Mouse (Mus musculus) kidney, embryonic 14.5 days (tissue): ENCODE results near the gene Scg5. TPM values are rescaled to one million over a fixed set of nuclear protein-coding genes. Genes with fewer than 3 reads are reported as not detected.

Source experiments
- ATAC-seq: fragments of 200-750 bp; cut with Nextera tagmentation; 2 replicates; pipeline ENCODE4 v1.8.0; 2017; ENCODE audit warnings: moderate number of reproducible peaks, mild to moderate bottlenecking, moderate TSS enrichment, moderate library complexity; ENCODE audit not compliant: low FRiP score, low TSS enrichment
- H3K27ac ChIP-seq: fragments of 300-500 bp; sonication (generic); 2 replicates; pipeline ENCODE4 v1.5.1; 2014; ENCODE audit warnings: low read depth, mild to moderate bottlenecking, low read length, moderate library complexity, mixed read lengths
- H3K27me3 ChIP-seq: fragments of 300-500 bp; sonication (generic); 2 replicates; pipeline ENCODE4 v1.6.1; 2014; ENCODE audit warnings: mild to moderate bottlenecking, low read length; ENCODE audit not compliant: control insufficient read depth, insufficient read depth
- H3K36me3 ChIP-seq: fragments of 300-500 bp; sonication (generic); 2 replicates; pipeline ENCODE4 v1.6.1; 2014; ENCODE audit warnings: low read length, mixed read lengths; ENCODE audit not compliant: control insufficient read depth, insufficient read depth
- H3K4me1 ChIP-seq: fragments of 300-500 bp; sonication (generic); 2 replicates; pipeline ENCODE4 v1.6.1; 2014; ENCODE audit warnings: low read length, mixed read lengths; ENCODE audit not compliant: control insufficient read depth, insufficient read depth
- H3K4me2 ChIP-seq: fragments of 300-500 bp; sonication (generic); replicated peaks from 2 replicates; pipeline ENCODE4 v1.6.1; 2014; ENCODE audit warnings: low read depth, mild to moderate bottlenecking, low read length
- H3K4me3 ChIP-seq: fragments of 300-500 bp; sonication (generic); 2 replicates; pipeline ENCODE4 v1.5.1; 2014; ENCODE audit warnings: mild to moderate bottlenecking, low read length
- H3K9ac ChIP-seq: fragments of 300-500 bp; sonication (generic); 2 replicates; pipeline ENCODE4 v1.6.1; 2014; ENCODE audit warnings: low read depth, mild to moderate bottlenecking, low read length, moderate library complexity
- H3K9me3 ChIP-seq: fragments of 300-500 bp; sonication (generic); 2 replicates; pipeline ENCODE4 v1.6.1; 2016; ENCODE audit warnings: low read length; ENCODE audit not compliant: control insufficient read depth
- WGBS: fragments of 180-500 bp; shearing (Covaris S2); extraction: QIAGEN DNeasy Blood & Tissue Kit; methylation state at CpG from one replicate; pipeline ENCODE4 v1.1.7; 2014; 5-methylcytosine and 5-hydroxymethylcytosine counted together
- polyA plus RNA-seq: library from polyadenylated mRNA; unstranded; fragments of >200 nt; fragmentation: Nextera tagmentation; extraction: Ambion mirVana; gene quantifications from 2 replicates; pipeline ENCODE4 v1.2.1, GENCODE M21; 2014

Scg5 gene
- polyA plus RNA-seq, result 5.2 and 6.8 TPM in 2 replicates

GRCm38 (mm10) chr2:113828943-113829882 is at the start of gene Scg5:
Scg5 (minus strand) TSS chr2:113829121.
- Histone ChIP-seq H3K27me3 (no peaks in the 10 kb centered on the region), H3K27ac (no peak within 1 kb of the TSS), H3K9ac (peak within 1 kb of the TSS; percentile 48), H3K9me3 (no peaks in the 10 kb centered on the region), H3K4me3 (peak within 1 kb of the TSS; percentile 37), H3K4me2 (peak within 1 kb of the TSS; percentile 55), H3K4me1 (no peaks in the 10 kb centered on the region), H3K36me3 (peaks cover 27% of the 10 kb centered on the region)
- ATAC-seq, result peak; percentile 88
- 9% methylated on average over 23 of the region's 23 CpGs for WGBS

DNA sequence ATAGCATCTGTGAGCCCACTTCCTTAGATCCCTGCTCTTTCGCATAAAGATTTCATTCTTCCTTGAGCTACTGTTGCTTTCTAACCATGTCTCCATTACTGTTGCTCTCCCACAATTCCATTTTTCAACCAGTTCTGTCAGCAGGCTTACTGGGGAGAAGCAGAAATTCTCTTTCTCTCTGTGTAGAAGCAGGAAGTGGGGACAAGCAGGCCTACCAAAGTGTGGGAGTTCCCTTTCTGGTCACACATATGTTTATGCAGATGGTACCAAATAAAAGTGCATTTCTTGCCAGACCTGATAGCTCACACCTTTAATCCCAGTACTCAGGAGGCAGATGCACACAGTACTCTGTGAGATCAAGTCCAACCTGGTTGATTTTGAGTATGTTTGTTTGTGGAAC is 41.2 kb upstream of the Scg5 start:
- ATAC-seq, result no peak

GRCm38 (mm10) chr2:113868404-113868803 is 39.5 kb upstream of the Scg5 start:
- WGBS, result 82% methylated on average over 4 of the region's 4 CpGs
- Histone ChIP-seq H3K9me3 (no peaks in the 10 kb centered on the region), H3K4me2 (no peak overlapping the region), H3K36me3 (no peaks in the 10 kb centered on the region), H3K9ac (no peak overlapping the region), H3K4me3 (no peak overlapping the region), H3K27me3 (no peaks in the 10 kb centered on the region), H3K4me1 (no peaks in the 10 kb centered on the region), H3K27ac (no peak overlapping the region)
- ATAC-seq, result no peak

More for the DNA sequence above, 41.2 kb upstream of the Scg5 start:
- Histone ChIP-seq H3K4me2 (no peak overlapping the region), H3K9me3 (no peaks in the 10 kb centered on the region), H3K4me1 (no peaks in the 10 kb centered on the region), H3K9ac (no peak overlapping the region), H3K4me3 (no peak overlapping the region), H3K36me3 (no peaks in the 10 kb centered on the region), H3K27ac (no peak overlapping the region), H3K27me3 (no peaks in the 10 kb centered on the region)
- WGBS, result 86% methylated on average over 1 of the region's 1 CpGs

DNA sequence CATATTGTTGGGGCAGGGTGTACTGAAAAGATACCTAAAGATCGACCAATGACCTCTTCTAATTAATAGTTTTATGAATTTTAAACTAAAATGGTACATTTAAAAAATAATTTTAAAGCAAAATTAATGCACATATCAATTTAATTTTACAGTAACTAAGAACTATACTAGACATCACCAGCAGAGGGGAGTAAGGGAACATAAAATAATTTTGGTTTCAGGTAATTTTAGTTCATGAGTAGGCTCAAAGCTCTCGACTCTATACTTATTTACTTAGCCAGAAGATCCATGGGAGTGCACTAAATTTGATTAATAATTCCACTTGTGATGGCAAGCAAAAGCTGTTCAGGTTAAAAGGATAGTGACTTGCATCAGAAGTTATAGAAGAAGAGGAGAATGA is 37.2 kb upstream of the Scg5 start:
- Histone ChIP-seq H3K9me3 (no peaks in the 10 kb centered on the region), H3K4me2 (no peak overlapping the region), H3K36me3 (no peaks in the 10 kb centered on the region), H3K9ac (no peak overlapping the region), H3K27ac (no peak overlapping the region), H3K4me3 (no peak overlapping the region), H3K4me1 (no peaks in the 10 kb centered on the region), H3K27me3 (no peaks in the 10 kb centered on the region)
- ATAC-seq, result no peak
- WGBS, result 27% methylated on average over 2 of the region's 2 CpGs

GRCm38 (mm10) chr2:113849141-113849540 is 20.2 kb upstream of the Scg5 start:
- Histone ChIP-seq H3K27ac (no peak overlapping the region), H3K36me3 (peaks cover 8% of the 10 kb centered on the region; the same call in 1 of the 2 replicates), H3K9me3 (no peaks in the 10 kb centered on the region), H3K4me3 (peak overlapping the region; percentile 85), H3K27me3 (no peaks in the 10 kb centered on the region), H3K9ac (peak overlapping the region; percentile 84; the same call in 1 of the 2 replicates), H3K4me1 (peaks cover 18% of the 10 kb centered on the region), H3K4me2 (peak overlapping the region; percentile 75)
- ATAC-seq, result peak; percentile 36
- WGBS, result 1% methylated on average over 3 of the region's 3 CpGs

DNA sequence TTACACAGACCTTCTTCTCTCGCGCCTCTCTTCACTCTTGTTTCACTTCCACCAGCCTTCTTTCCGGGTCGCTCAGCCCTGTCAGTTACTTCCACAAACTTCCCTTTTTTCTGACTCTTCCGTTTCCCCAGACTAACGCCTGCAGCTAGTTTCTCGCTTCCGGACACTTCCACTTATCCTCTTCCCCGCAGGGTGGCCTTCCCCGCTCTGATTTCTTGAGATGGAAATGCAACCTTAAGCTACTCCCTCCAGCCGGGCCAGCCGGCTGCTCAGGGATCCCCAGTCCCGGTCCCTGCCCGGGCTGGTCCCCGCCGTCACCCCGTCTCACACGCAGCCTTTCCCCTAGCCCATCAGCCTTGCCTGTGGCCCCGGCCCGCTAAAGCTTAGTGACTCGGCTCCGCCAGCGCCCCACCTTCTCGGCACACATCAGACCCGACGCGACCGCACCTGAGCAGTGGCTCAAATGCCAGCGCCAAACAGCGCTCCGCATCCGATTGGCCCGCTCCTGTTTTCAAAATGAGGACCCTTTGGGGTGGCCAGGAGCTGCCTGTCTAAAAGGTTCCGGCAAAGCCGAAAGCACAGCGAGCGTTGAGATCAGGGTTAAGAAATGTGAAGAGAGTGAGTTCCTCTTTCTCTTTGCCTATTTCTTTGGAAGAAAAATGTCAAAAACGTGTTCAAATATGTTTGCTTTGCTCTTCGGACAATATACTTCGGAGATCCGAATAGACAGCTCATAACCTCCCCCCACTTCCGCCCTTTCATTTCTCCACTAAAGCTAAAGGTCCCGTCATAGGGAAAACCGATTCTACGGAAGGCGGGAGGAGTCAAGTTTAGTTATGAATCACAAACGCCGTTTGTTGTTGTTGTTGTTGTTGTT is 19.6 kb upstream of the Scg5 start, which contains the start of gene Arhgap11a:
TSS of gene Arhgap11a (minus strand) at position 417 of the 877 bp plus-strand sequence.
- no peaks in the 10 kb centered on the region for H3K27me3 ChIP-seq
- no peaks in the 10 kb centered on the region for H3K9me3 ChIP-seq
- H3K36me3 ChIP-seq, result peaks cover 13% of the 10 kb centered on the region
- WGBS, result under 1% methylated on average over 48 of the region's 48 CpGs
- peak; percentile 96 for ATAC-seq
- H3K4me2 ChIP-seq, result peak within 1 kb of the TSS; percentile 75
- H3K27ac ChIP-seq, result peak within 1 kb of the TSS; percentile 89
- H3K9ac ChIP-seq, result peak within 1 kb of the TSS; percentile 84
- peak within 1 kb of the TSS; percentile 85 for H3K4me3 ChIP-seq
- H3K4me1 ChIP-seq, result peaks cover 18% of the 10 kb centered on the region

- H3K9ac ChIP-seq, result peak overlapping the region; percentile 84
- ATAC-seq, result peak; percentile 32; the same call in 1 of the 2 replicates
- under 1% methylated on average over 24 of the region's 24 CpGs for WGBS
- H3K27ac ChIP-seq, result peak overlapping the region; percentile 89
- H3K4me3 ChIP-seq, result peak overlapping the region; percentile 85
- H3K9me3 ChIP-seq, result no peaks in the 10 kb centered on the region
- no peaks in the 10 kb centered on the region for H3K27me3 ChIP-seq
- H3K4me1 ChIP-seq, result peaks cover 18% of the 10 kb centered on the region
- H3K4me2 ChIP-seq, result peak overlapping the region; percentile 75
- peaks cover 18% of the 10 kb centered on the region for H3K36me3 ChIP-seq
Observed at GRCm38 (mm10) chr2:113847678-113848244, 18.8 kb upstream of the Scg5 start.

- H3K9me3 ChIP-seq, result no peaks in the 10 kb centered on the region
- no peak overlapping the region for H3K9ac ChIP-seq
- H3K4me1 ChIP-seq, result peaks cover 18% of the 10 kb centered on the region
- no peaks in the 10 kb centered on the region for H3K27me3 ChIP-seq
- ATAC-seq, result no peak
- no peak overlapping the region for H3K4me3 ChIP-seq
- H3K4me2 ChIP-seq, result no peak overlapping the region
- peaks cover 40% of the 10 kb centered on the region for H3K36me3 ChIP-seq
- H3K27ac ChIP-seq, result no peak overlapping the region
- WGBS, result 70% methylated on average over 4 of the region's 4 CpGs
Observed at GRCm38 (mm10) chr2:113845081-113845480, 16.2 kb upstream of the Scg5 start.
